Mouse (Mus musculus) CH12.LX (cell line): ENCODE results near the gene Dclk1. TPM values are rescaled to one million over a fixed set of nuclear protein-coding genes. Genes with fewer than 3 reads are reported as not detected.

Experiments
- DNase-seq: peaks from one replicate; pipeline ENCODE4 v3.0.0-alpha.2; 2013; ENCODE audit errors: extremely low read depth
- H3K27ac ChIP-seq: 2 replicates; pipeline ENCODE4 v1.5.1; 2012; ENCODE audit warnings: low read depth, mild to moderate bottlenecking, control low read depth, moderate library complexity; ENCODE audit not compliant: insufficient read depth
- H3K27me3 ChIP-seq: replicated peaks from 2 replicates; pipeline ENCODE3; 2012; ENCODE audit warnings: inconsistent platforms
- H3K36me3 ChIP-seq, 2 experiments: replicated peaks in 1 of 2; 2 replicates each; pipeline versions ENCODE3 to v1.6.1; 2012; ENCODE audit warnings: inconsistent platforms in 1 of 2, low read length in 1 of 2, mild to moderate bottlenecking in 1 of 2, mixed read lengths in 1 of 2, moderate library complexity in 1 of 2; ENCODE audit not compliant: control insufficient read depth in 1 of 2, insufficient read depth in 1 of 2
- H3K4me1 ChIP-seq, 2 experiments: 2 replicates each; pipeline ENCODE4 v1.6.1; 2012; ENCODE audit warnings: inconsistent platforms in 1 of 2, moderate library complexity in 1 of 2; ENCODE audit not compliant: insufficient read depth in 2 of 2, control insufficient read depth in 1 of 2
- H3K4me2 ChIP-seq: 2 replicates; pipeline ENCODE4 v1.6.1; 2012; ENCODE audit warnings: low read depth, mild to moderate bottlenecking, control low read depth; ENCODE audit not compliant: poor library complexity, insufficient read depth, severe bottlenecking
- H3K4me3 ChIP-seq, 3 experiments: fragments of 150-350 bp in 1 of 3; sonication (generic) in 1 of 3; replicated peaks in 1 of 3; 2 replicates each; pipeline versions ENCODE3 to v1.5.1; 2011 to 2012; ENCODE audit warnings: low read depth in 2 of 3, low read length in 2 of 3, mild to moderate bottlenecking in 2 of 3, moderate library complexity in 2 of 3, control low read depth in 1 of 3, improper control_type of control experiment in 1 of 3, inconsistent platforms in 1 of 3, mixed read lengths in 1 of 3; ENCODE audit not compliant: poor library complexity in 1 of 3
- H3K79me2 ChIP-seq: replicated peaks from 2 replicates; pipeline ENCODE4 v1.6.1; 2012; ENCODE audit warnings: mild to moderate bottlenecking, moderate library complexity; ENCODE audit not compliant: control insufficient read depth, poor library complexity, insufficient read depth, severe bottlenecking; ENCODE audit errors: extremely low read depth
- H3K9ac ChIP-seq: 2 replicates; pipeline ENCODE4 v1.6.1; 2012; ENCODE audit warnings: low read depth, mild to moderate bottlenecking, control low read depth, moderate library complexity; ENCODE audit not compliant: insufficient read depth
- H3K9me3 ChIP-seq: replicated peaks from 2 replicates; pipeline ENCODE3; 2012; ENCODE audit warnings: low read length, inconsistent platforms, mixed read lengths
- BHLHE40 ChIP-seq: IDR thresholded peaks from 2 replicates; pipeline ENCODE4 v1.6.1; 2011; ENCODE audit warnings: mild to moderate bottlenecking, low read depth, low read length, improper control_type of control experiment
- CHD1 ChIP-seq: IDR thresholded peaks from 2 replicates; pipeline ENCODE4 v1.6.1; 2012; ENCODE audit warnings: low read depth, low read length, improper control_type of control experiment, inconsistent platforms
- CTCF ChIP-seq, 2 experiments: IDR thresholded peaks in 1 of 2; conservative IDR thresholded peaks in 1 of 2; 2 replicates each; pipeline ENCODE4 v1.5.1; 2011 to 2012; ENCODE audit warnings: low read depth in 2 of 2, low read length in 2 of 2, improper control_type of control experiment in 1 of 2, inconsistent platforms in 1 of 2, mild to moderate bottlenecking in 1 of 2, moderate library complexity in 1 of 2
- E2F4 ChIP-seq: IDR thresholded peaks from 2 replicates; pipeline ENCODE4 v1.6.1; 2011; ENCODE audit warnings: low read depth, low read length, improper control_type of control experiment; ENCODE audit not compliant: insufficient replicate concordance
- ETS1 ChIP-seq: conservative IDR thresholded peaks from 2 replicates; pipeline ENCODE4 v1.6.1; 2012; ENCODE audit warnings: low read depth, mild to moderate bottlenecking, inconsistent platforms, low read length, improper control_type of control experiment, moderate library complexity
- GABPA ChIP-seq: IDR thresholded peaks from 2 replicates; pipeline ENCODE4 v1.6.1; 2012; ENCODE audit warnings: low read depth, low read length, improper control_type of control experiment, inconsistent platforms; ENCODE audit not compliant: insufficient replicate concordance
- HCFC1 ChIP-seq: IDR thresholded peaks from 2 replicates; pipeline ENCODE4 v1.6.1; 2012; ENCODE audit warnings: low read depth, mild to moderate bottlenecking, inconsistent platforms, low read length, improper control_type of control experiment
- IRF4 ChIP-seq: IDR thresholded peaks from 2 replicates; pipeline ENCODE4 v1.6.1; 2014; ENCODE audit warnings: low read depth, mild to moderate bottlenecking, inconsistent platforms, low read length, improper control_type of control experiment
- JUN ChIP-seq: IDR thresholded peaks from 2 replicates; pipeline ENCODE4 v1.6.1; 2011; ENCODE audit warnings: low read depth, mild to moderate bottlenecking, low read length, improper control_type of control experiment, moderate library complexity; ENCODE audit not compliant: insufficient read depth
- JUND ChIP-seq: conservative IDR thresholded peaks from 2 replicates; pipeline ENCODE4 v1.6.1; 2011; ENCODE audit warnings: low read depth, low read length, improper control_type of control experiment
- MAZ ChIP-seq: IDR thresholded peaks from 2 replicates; pipeline ENCODE4 v1.6.1; 2012; ENCODE audit warnings: low read depth, mild to moderate bottlenecking, inconsistent platforms, low read length, improper control_type of control experiment, moderate library complexity
- MEF2A ChIP-seq: IDR thresholded peaks from 2 replicates; pipeline ENCODE4 v1.6.1; 2014; ENCODE audit warnings: low read depth, mild to moderate bottlenecking, inconsistent platforms, low read length, improper control_type of control experiment, borderline replicate concordance
- MYC ChIP-seq: IDR thresholded peaks from 2 replicates; pipeline ENCODE4 v1.6.1; 2011; ENCODE audit warnings: low read depth, mild to moderate bottlenecking, improper control_type of control experiment, low read length
- NELFE ChIP-seq: IDR thresholded peaks from 2 replicates; pipeline ENCODE4 v1.6.1; 2011; ENCODE audit warnings: low read depth, low read length, improper control_type of control experiment
- POLR2A ChIP-seq: IDR thresholded peaks from 2 replicates; pipeline ENCODE4 v1.6.1; 2011; ENCODE audit warnings: low read depth, mild to moderate bottlenecking, improper control_type of control experiment, low read length
- POLR2AphosphoS2 ChIP-seq: IDR thresholded peaks from 2 replicates; pipeline ENCODE4 v1.6.1; 2011; ENCODE audit warnings: low read depth, low read length, improper control_type of control experiment
- RAD21 ChIP-seq: IDR thresholded peaks from 2 replicates; pipeline ENCODE4 v1.6.1; 2011; ENCODE audit warnings: low read depth, mild to moderate bottlenecking, low read length, improper control_type of control experiment, moderate library complexity
- SMC3 ChIP-seq: IDR thresholded peaks from 2 replicates; pipeline ENCODE4 v1.6.1; 2011; ENCODE audit warnings: low read depth, low read length, improper control_type of control experiment
- TBP ChIP-seq: conservative IDR thresholded peaks from 2 replicates; pipeline ENCODE4 v1.6.1; 2011; ENCODE audit warnings: low read depth, low read length, improper control_type of control experiment
- UBTF ChIP-seq: IDR thresholded peaks from 2 replicates; pipeline ENCODE4 v1.6.1; 2012; ENCODE audit warnings: low read depth, mild to moderate bottlenecking, inconsistent platforms, low read length, improper control_type of control experiment, moderate library complexity
- USF2 ChIP-seq: conservative IDR thresholded peaks from 2 replicates; pipeline ENCODE4 v1.6.1; 2011; ENCODE audit warnings: low read depth, low read length, improper control_type of control experiment
- ZC3H11A ChIP-seq: IDR thresholded peaks from 2 replicates; pipeline ENCODE4 v1.6.1; 2012; ENCODE audit warnings: low read depth, mild to moderate bottlenecking, inconsistent platforms, low read length, improper control_type of control experiment
- ZNF384 ChIP-seq: IDR thresholded peaks from 2 replicates; pipeline ENCODE4 v1.6.1; 2012; ENCODE audit warnings: low read depth, low read length, improper control_type of control experiment, inconsistent platforms
- dilution Hi-C: fragments of 300-500 bp; cut with MboI; formaldehyde crosslinking; loops from 2 replicates; pipeline ENCODE4 v1.14.3; 2020; ENCODE audit warnings: low sequenced_read_pairs; ENCODE audit not compliant: extremely low pct_unique_long_range_greater_than_20kb, extremely low pct_ligation_motif_present
- in situ Hi-C: fragments of 300-500 bp; cut with MboI; formaldehyde crosslinking; loops from 3 replicates; pipeline ENCODE4 v1.14.3; 2019; ENCODE audit warnings: low sequenced_read_pairs, low pct_ligation_motif_present, low pct_unique_long_range_greater_than_20kb, mixed read lengths
- polyA plus RNA-seq: library from polyadenylated mRNA; unstranded; fragments of >175 nt; gene quantifications from 2 replicates; pipeline ENCODE4 v1.2.1, GENCODE M21; 2012; ENCODE audit warnings: low read depth; ENCODE audit not compliant: insufficient read length
- total RNA-seq, 2 experiments: library from RNA; depleted of rRNA; stranded (reverse); fragments of 300-350 nt in 1 of 2; fragments of >200 nt in 1 of 2; gene quantifications; 2 replicates each; pipeline ENCODE4 v1.2.3; 2012 to 2014

Dclk1 gene
- total and polyA plus RNA-seq, 3 experiments, result not detected

- TF ChIP-seq GABPA, result no peak
- no peak overlapping the region for H3K9ac ChIP-seq
- H3K4me2 ChIP-seq, result no peak overlapping the region
- no peaks in the 10 kb centered on the region for H3K36me3 ChIP-seq
- no peaks in the 10 kb centered on the region for H3K27me3 ChIP-seq
- H3K4me1 ChIP-seq, result no peaks in the 10 kb centered on the region
- H3K4me3 ChIP-seq, result no peak overlapping the region
- H3K79me2 ChIP-seq, result no peaks in the 10 kb centered on the region
- H3K9me3 ChIP-seq, result peaks cover 83% of the 10 kb centered on the region
- in situ Hi-C loops (no loop called here), dilution Hi-C loops (no loop called here)
- no peak for DNase-seq
- H3K27ac ChIP-seq, result no peak overlapping the region
These were observed 330.1 kb downstream of the Dclk1 start for GRCm38 (mm10) chr3:55572297-55572681.

- Histone ChIP-seq H3K79me2 (no peaks in the 10 kb centered on the region), H3K9me3 (peaks cover 73% of the 10 kb centered on the region), H3K36me3 (no peaks in the 10 kb centered on the region), H3K27me3 (no peaks in the 10 kb centered on the region), H3K27ac (no peak overlapping the region), H3K4me1 (no peaks in the 10 kb centered on the region), H3K4me3 (no peak overlapping the region), H3K9ac (no peak overlapping the region), H3K4me2 (no peak overlapping the region)
- dilution Hi-C loops (no loop called here), in situ Hi-C loops (no loop called here)
- DNase-seq, result no peak
- TF ChIP-seq E2F4 (no peak), IRF4 (no peak), TBP (no peak), MEF2A (no peak), NELFE (no peak), USF2 (no peak), BHLHE40 (no peak), SMC3 (no peak)
These were observed 331.8 kb downstream of the Dclk1 start for GRCm38 (mm10) chr3:55574003-55574402.

DNA sequence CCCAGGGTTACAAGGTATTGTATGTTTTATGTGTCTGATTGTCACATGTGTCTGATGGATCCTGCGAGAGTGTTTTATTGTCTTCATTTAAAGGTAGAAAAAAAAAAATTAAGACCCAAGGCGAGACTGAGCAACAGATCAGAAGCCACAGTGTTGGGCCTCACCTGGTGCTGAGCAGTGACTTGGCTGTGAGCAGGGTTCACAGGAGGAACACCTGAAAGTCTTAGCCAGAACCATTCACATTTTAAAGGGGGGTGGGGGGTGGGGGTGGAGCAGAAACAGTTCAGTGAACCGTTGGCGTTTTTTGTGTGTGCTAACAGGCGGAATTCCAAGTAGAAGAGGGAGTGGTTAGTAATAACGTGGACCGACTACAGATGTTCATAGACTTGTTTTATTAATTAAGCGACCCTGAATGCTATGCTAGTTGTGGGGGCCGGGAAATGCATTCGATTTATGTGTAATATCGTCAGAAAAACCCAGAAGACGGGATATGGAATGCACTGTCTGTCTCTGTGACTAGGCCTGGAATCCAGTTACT is 345.3 kb downstream of the Dclk1 start:
- Histone ChIP-seq H3K36me3 (no peaks in the 10 kb centered on the region), H3K9ac (no peak overlapping the region), H3K27ac (no peak overlapping the region), H3K4me2 (no peak overlapping the region), H3K79me2 (no peaks in the 10 kb centered on the region), H3K4me3 (no peak overlapping the region), H3K9me3 (peaks cover 55% of the 10 kb centered on the region), H3K27me3 (no peaks in the 10 kb centered on the region), H3K4me1 (no peaks in the 10 kb centered on the region)
- in situ Hi-C loops (no loop called here), dilution Hi-C loops (no loop called here)
- no peak for DNase-seq
- TF ChIP-seq MYC, result no peak
- no peak for TF ChIP-seq ETS1
- no peak for TF ChIP-seq UBTF
- no peak for TF ChIP-seq CHD1
- TF ChIP-seq MAZ, result no peak
- TF ChIP-seq RAD21, result no peak
- TF ChIP-seq ZNF384, result no peak
- TF ChIP-seq JUN, result no peak
- TF ChIP-seq HCFC1, result no peak
- TF ChIP-seq ZC3H11A, result no peak
- no peak for TF ChIP-seq POLR2A
- TF ChIP-seq POLR2AphosphoS2, result no peak
- no peak for TF ChIP-seq CTCF (conservative IDR thresholded peaks at IDR 0.05 in 1 of 2, IDR thresholded peaks at IDR 0.05 in 1 of 2; ENCODE audit: low read depth in 2 of 2, low read length in 2 of 2)
- no peak for TF ChIP-seq JUND
